In the genomic region with DNA sequence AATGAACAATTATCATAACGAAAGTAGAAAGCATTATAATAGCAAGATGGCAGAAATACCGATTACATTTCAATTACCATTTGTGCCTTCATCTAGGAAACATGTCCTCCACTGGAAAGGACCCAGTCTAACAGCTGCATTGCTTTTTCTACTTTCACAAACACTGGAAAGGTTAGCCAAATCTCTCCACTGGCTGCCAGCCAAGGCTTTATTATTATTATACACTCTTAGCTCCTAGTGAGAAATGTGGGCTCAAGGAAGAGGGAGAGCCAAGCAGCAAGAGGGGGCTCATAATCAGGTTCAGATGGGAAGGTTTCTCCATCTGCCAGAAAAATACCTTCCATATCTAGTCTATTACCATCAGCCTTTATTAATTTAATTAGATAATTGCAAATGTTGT, we compare ENCODE assay signal across 9 mouse cellular contexts. TPM values are rescaled to one million over a fixed set of nuclear protein-coding genes. Genes with fewer than 3 reads are reported as not detected.
DNase-seq lines count a peak whose midpoint lies in the region; ATAC-seq and TF ChIP-seq lines count a peak whose summit lies in the region.
"Had no signal": no experiment of that assay in that cellular context is flagged by ENCODE, and none has a peak within 500 bp of the region (broad histone marks: within the 10 kb centered on the region; RNA-seq: fewer than 3 reads in every experiment).

No protein-coding gene starts in this region.

- no peak overlapping the region for H3K4me3 ChIP-seq in heart, embryonic 11.5 days (ENCODE audit: low read depth, low read length)
- H3K4me3 ChIP-seq in CH12.LX (replicated peaks in 1 of 3; ENCODE audit: low read depth in 2 of 3, low read length in 2 of 3, poor library complexity in 1 of 3), result no peak overlapping the region

- TF ChIP-seq CTCF in CH12.LX (conservative IDR thresholded peaks at IDR 0.05 in 1 of 2, IDR thresholded peaks at IDR 0.05 in 1 of 2; ENCODE audit: low read depth in 2 of 2, low read length in 2 of 2), result no peak

- H3K27me3 ChIP-seq in heart, embryonic 11.5 days (ENCODE audit: control insufficient read depth, insufficient read depth, low read length), result no peaks in the 10 kb centered on the region
- H3K27me3 ChIP-seq in CH12.LX (replicated peaks), result no peaks in the 10 kb centered on the region

- TF ChIP-seq EP300 in CH12.LX (IDR thresholded peaks at IDR 0.05; ENCODE audit: low read length), result no peak

- TF ChIP-seq POLR2A in CH12.LX (IDR thresholded peaks at IDR 0.05; ENCODE audit: low read depth, low read length), result no peak

- peaks cover 35% of the 10 kb centered on the region for H3K4me1 ChIP-seq in heart, embryonic 11.5 days (ENCODE audit: control insufficient read depth, insufficient read depth, low read length)
- H3K4me1 ChIP-seq in CH12.LX (ENCODE audit: control insufficient read depth in 1 of 2, insufficient read depth in 2 of 2), result no peaks in the 10 kb centered on the region

- in situ Hi-C loops in CH12.LX (cut with MboI; ENCODE audit: low pct_ligation_motif_present, low pct_unique_long_range_greater_than_20kb, low sequenced_read_pairs), result loop anchor here (5.0 to 25.0 kb wide), 2 partner anchors 425 to 555 kb away; no protein-coding TSS in a partner anchor

- ATAC-seq in heart, embryonic 11.5 days (replicated peaks; ENCODE audit: insufficient number of reproducible peaks, low FRiP score, low TSS enrichment), result no peak

- dilution Hi-C loops in CH12.LX (cut with MboI; ENCODE audit: extremely low pct_ligation_motif_present, extremely low pct_unique_long_range_greater_than_20kb, low sequenced_read_pairs), result no loop called here

- 82% methylated on average over 2 of the region's 2 CpGs for WGBS in heart, embryonic 11.5 days (ENCODE audit: insufficient replicate concordance)

- peak; percentile 97 for DNase-seq in heart, adult 11 months
- no peak for DNase-seq in CH12.LX (ENCODE audit: extremely low read depth)
- peak; percentile 48 to 79 for DNase-seq in gastrocnemius, postnatal 4 days (ENCODE audit: low spot score in 2 of 2)
- peak; percentile 26 for DNase-seq in layer of hippocampus, adult 9-10 months (ENCODE audit: low spot score)
- no peak for DNase-seq in frontal cortex, postnatal 25 days (ENCODE audit: low spot score in 2 of 2)
- DNase-seq in embryo, embryonic 9.5 days (ENCODE audit: extremely low spot score), result no peak
- DNase-seq in left cerebral cortex, postnatal 36 days (ENCODE audit: low spot score in 2 of 2), result no peak

- 0 out of 2 replicates have a peak, but pooled peaks cover 3% of the 10 kb centered on the region for H3K36me3 ChIP-seq in heart, embryonic 11.5 days (ENCODE audit: control insufficient read depth, insufficient read depth, low read length)
- peaks cover 0 to 2% of the 10 kb centered on the region in 2 experiments for H3K36me3 ChIP-seq in CH12.LX (replicated peaks in 1 of 2; ENCODE audit: control insufficient read depth in 1 of 2, insufficient read depth in 1 of 2, low read length in 1 of 2)
- H3K36me3 ChIP-seq: G1E had no signal

- H3K79me2 ChIP-seq in CH12.LX (replicated peaks; ENCODE audit: control insufficient read depth, extremely low read depth, insufficient read depth, poor library complexity, severe bottlenecking), result no peaks in the 10 kb centered on the region

- TF ChIP-seq RAD21 in CH12.LX (IDR thresholded peaks at IDR 0.05; ENCODE audit: low read depth, low read length), result no peak

- H3K9me3 ChIP-seq in heart, embryonic 11.5 days (replicated peaks; ENCODE audit: control insufficient read depth, low read length), result no peaks in the 10 kb centered on the region
- no peaks in the 10 kb centered on the region for H3K9me3 ChIP-seq in CH12.LX (replicated peaks; ENCODE audit: low read length)
- H3K9me3 ChIP-seq: G1E had no signal

- intact Hi-C loops in left cerebral cortex, postnatal 36 days (cut with DNase I), result no loop called here

- no peak overlapping the region for H3K4me2 ChIP-seq in heart, embryonic 11.5 days
- 0 out of 2 replicates have a peak overlapping the region, but pooled peaks have one; percentile 22 for H3K4me2 ChIP-seq in CH12.LX (ENCODE audit: insufficient read depth, low read depth, poor library complexity, severe bottlenecking)

- H3K9ac ChIP-seq in heart, embryonic 11.5 days (ENCODE audit: low read depth, low read length), result no peak overlapping the region
- H3K9ac ChIP-seq in CH12.LX (ENCODE audit: insufficient read depth, low read depth), result no peak overlapping the region

- no peak overlapping the region for H3K27ac ChIP-seq in heart, embryonic 11.5 days (ENCODE audit: low read depth, low read length)
- no peak overlapping the region for H3K27ac ChIP-seq in CH12.LX (ENCODE audit: insufficient read depth, low read depth)

TF ChIP-seq in CH12.LX, 34 proteins besides CTCF, POLR2A, EP300 and RAD21:
- TF ChIP-seq CHD1 (IDR thresholded peaks at IDR 0.05; ENCODE audit: low read depth, low read length) (no peak), PAX5 (IDR thresholded peaks at IDR 0.05; ENCODE audit: low read length) (no peak)

RNA-seq across cellular contexts. Expression of a gene that starts 35.9 kb away (rescaled TPM):
- 156 and 175 TPM in 2 replicates for polyA plus RNA-seq in heart, embryonic 11.5 days (2014; fragmentation: Nextera tagmentation; extraction: Ambion mirVana)
- total RNA-seq in CH12.LX (2012; rRNA removed) (42.1 and 43.7 TPM in 2 replicates), CH12.LX (2014; rRNA removed) (36.5 and 38.2 TPM in 2 replicates)
- 52.0 and 54.7 TPM in 2 replicates for polyA plus RNA-seq in CH12.LX (2012; ENCODE audit: insufficient read length, low read depth)
- 100 to 1,000 TPM; 233 to 240 TPM for total RNA-seq in gastrocnemius, postnatal 4 days (2021)
- 100 to 1,000 TPM; 587 to 631 TPM for total RNA-seq in left cerebral cortex, postnatal 36 days (2021)

Comparison
In these comparisons a context has a peak if more than half of its experiments do, and no peak if none do; other contexts are left out.
1. DNase-seq: peak in heart, adult 11 months (single experiment), gastrocnemius, postnatal 4 days (2 of 2) and layer of hippocampus, adult 9-10 months (single experiment); none in CH12.LX (single experiment), frontal cortex, postnatal 25 days (0 of 2), embryo, embryonic 9.5 days (single experiment) and left cerebral cortex, postnatal 36 days (0 of 2).
2. RNA of a gene that starts 35.9 kb away (total RNA-seq): 587 to 631 TPM in left cerebral cortex, postnatal 36 days and 233 to 240 TPM in gastrocnemius, postnatal 4 days; 36.5 to 43.7 TPM in CH12.LX; every median in the first group is over 4 times any median in the second.